Mouse (Mus musculus): ENCODE results near the gene Ssbp2. TPM values are rescaled to one million over a fixed set of nuclear protein-coding genes. Genes with fewer than 3 reads are reported as not detected.

Ssbp2 gene
- polyA plus RNA-seq, 1 experiment = 31.3 TPM

- no peak for TF ChIP-seq GATA1 (IDR thresholded peaks at IDR 0.05; ENCODE audit: low read length)
Observed at GRCm38 (mm10) chr13:91543555-91543954, 83.5 kb downstream of the Ssbp2 start.

GRCm38 (mm10) chr13:91564047-91564446, 104.0 kb downstream of the Ssbp2 start:
- no peak for TF ChIP-seq GATA1 (IDR thresholded peaks at IDR 0.05; ENCODE audit: low read length)

GRCm38 (mm10) chr13:91564755-91565154, 104.7 kb downstream of the Ssbp2 start:
- TF ChIP-seq GATA1 (IDR thresholded peaks at IDR 0.05; ENCODE audit: low read length) = no peak

- no peak for TF ChIP-seq GATA1 (IDR thresholded peaks at IDR 0.05; ENCODE audit: low read length)
Observed at GRCm38 (mm10) chr13:91581504-91581903, 121.4 kb downstream of the Ssbp2 start.

GRCm38 (mm10) chr13:91582212-91582611, 122.1 kb downstream of the Ssbp2 start:
- no peak for TF ChIP-seq GATA1 (IDR thresholded peaks at IDR 0.05; ENCODE audit: low read length)

GRCm38 (mm10) chr13:91586368-91586767, 126.3 kb downstream of the Ssbp2 start:
- TF ChIP-seq GATA1 (IDR thresholded peaks at IDR 0.05; ENCODE audit: low read length) = no peak

- no peak for TF ChIP-seq GATA1 (IDR thresholded peaks at IDR 0.05; ENCODE audit: low read length)
Observed at GRCm38 (mm10) chr13:91588475-91588874, 128.4 kb downstream of the Ssbp2 start.

- no peak for TF ChIP-seq GATA1 (IDR thresholded peaks at IDR 0.05; ENCODE audit: low read length)
Observed at GRCm38 (mm10) chr13:91591863-91592262, 131.8 kb downstream of the Ssbp2 start.

- TF ChIP-seq GATA1 (IDR thresholded peaks at IDR 0.05; ENCODE audit: low read length) = no peak
Observed at GRCm38 (mm10) chr13:91595284-91595683, 135.2 kb downstream of the Ssbp2 start.

- no peak for TF ChIP-seq GATA1 (IDR thresholded peaks at IDR 0.05; ENCODE audit: low read length)
Observed at GRCm38 (mm10) chr13:91599594-91599993, 139.5 kb downstream of the Ssbp2 start.

- TF ChIP-seq GATA1 (IDR thresholded peaks at IDR 0.05; ENCODE audit: low read length) = no peak
Observed at GRCm38 (mm10) chr13:91605043-91605840, 145.2 kb downstream of the Ssbp2 start.

GRCm38 (mm10) chr13:91610601-91611000, 150.5 kb downstream of the Ssbp2 start:
- no peak for TF ChIP-seq GATA1 (IDR thresholded peaks at IDR 0.05; ENCODE audit: low read length)

- TF ChIP-seq GATA1 (IDR thresholded peaks at IDR 0.05; ENCODE audit: low read length) = peak; percentile 78
Observed at GRCm38 (mm10) chr13:91611909-91612308, 151.8 kb downstream of the Ssbp2 start.

- no peak for TF ChIP-seq GATA1 (IDR thresholded peaks at IDR 0.05; ENCODE audit: low read length)
Observed at GRCm38 (mm10) chr13:91612578-91612977, 152.5 kb downstream of the Ssbp2 start.

GRCm38 (mm10) chr13:91616050-91616449, 156.0 kb downstream of the Ssbp2 start:
- TF ChIP-seq GATA1 (IDR thresholded peaks at IDR 0.05; ENCODE audit: low read length) = no peak

GRCm38 (mm10) chr13:91616876-91617275, 156.8 kb downstream of the Ssbp2 start:
- no peak for TF ChIP-seq GATA1 (IDR thresholded peaks at IDR 0.05; ENCODE audit: low read length)

- TF ChIP-seq GATA1 (IDR thresholded peaks at IDR 0.05; ENCODE audit: low read length) = peak; percentile 37
Observed at GRCm38 (mm10) chr13:91619431-91619830, 159.3 kb downstream of the Ssbp2 start.
